Mouse (Mus musculus) heart, postnatal 0 days (tissue): ENCODE results near the gene Tenm3. TPM values are rescaled to one million over a fixed set of nuclear protein-coding genes. Genes with fewer than 3 reads are reported as not detected.

ENCODE experiments used
- ATAC-seq: fragments of 200-750 bp; cut with Nextera tagmentation; 2 replicates; pipeline ENCODE4 v1.8.0; 2017; ENCODE audit warnings: low read depth, moderate number of reproducible peaks, moderate library complexity; ENCODE audit not compliant: insufficient read depth
- DNase-seq: peaks from one replicate; pipeline ENCODE4 v3.0.0-alpha.2; 2016; ENCODE audit warnings: low spot score
- H3K27ac ChIP-seq: fragments of 300-500 bp; sonication (generic); 2 replicates; pipeline ENCODE4 v1.5.1; 2014; ENCODE audit warnings: low read depth, mild to moderate bottlenecking
- H3K27me3 ChIP-seq: fragments of 300-500 bp; sonication (generic); 2 replicates; pipeline ENCODE4 v1.6.1; 2014; ENCODE audit warnings: low read length, mixed read lengths; ENCODE audit not compliant: control insufficient read depth, insufficient read depth
- H3K36me3 ChIP-seq: fragments of 300-500 bp; sonication (generic); replicated peaks from 2 replicates; pipeline ENCODE4 v1.6.1; 2014; ENCODE audit warnings: low read length, mixed read lengths; ENCODE audit not compliant: control insufficient read depth, insufficient read depth
- H3K4me1 ChIP-seq: fragments of 300-500 bp; sonication (generic); 2 replicates; pipeline ENCODE4 v1.6.1; 2014; ENCODE audit warnings: antibody characterized with exemption; ENCODE audit not compliant: control insufficient read depth, insufficient read depth
- H3K4me2 ChIP-seq: fragments of 300-500 bp; sonication (generic); 2 replicates; pipeline ENCODE4 v1.6.1; 2014; ENCODE audit warnings: low read depth, mild to moderate bottlenecking, low read length, moderate library complexity
- H3K4me3 ChIP-seq: fragments of 300-500 bp; sonication (generic); 2 replicates; pipeline ENCODE4 v1.5.1; 2014; ENCODE audit warnings: low read depth, low read length
- H3K9ac ChIP-seq: fragments of 300-500 bp; sonication (generic); replicated peaks from 2 replicates; pipeline ENCODE4 v1.6.1; 2014; ENCODE audit warnings: low read depth, low read length, mixed read lengths
- H3K9me3 ChIP-seq: fragments of 300-500 bp; sonication (generic); replicated peaks from 2 replicates; pipeline ENCODE4 v1.6.1; 2016; ENCODE audit warnings: low read length; ENCODE audit not compliant: control insufficient read depth
- CTCF ChIP-seq: IDR thresholded peaks from 2 replicates; pipeline ENCODE4 v1.5.1; 2016; ENCODE audit warnings: antibody characterized with exemption, control low read depth, low read depth
- EP300 ChIP-seq: IDR thresholded peaks from 2 replicates; pipeline ENCODE4 v1.6.1; 2016; ENCODE audit warnings: antibody characterized with exemption, low read depth
- WGBS: fragments of 180-500 bp; shearing (Covaris S2); extraction: QIAGEN DNeasy Blood & Tissue Kit; methylation state at CpG from one replicate; pipeline ENCODE4 v1.1.7; 2014; 5-methylcytosine and 5-hydroxymethylcytosine counted together
- polyA plus RNA-seq: library from polyadenylated mRNA; unstranded; fragments of >200 nt; fragmentation: Nextera tagmentation; extraction: Ambion mirVana; gene quantifications from 2 replicates; pipeline ENCODE4 v1.2.1, GENCODE M21; 2015
- total RNA-seq: library from RNA; depleted of rRNA; stranded (reverse); fragments of >200 nt; gene quantifications from 2 replicates; pipeline ENCODE4 v1.2.3, GENCODE M21; 2014; ENCODE audit warnings: low replicate concordance

The Tenm3 gene
- total and polyA plus RNA-seq, 2 experiments from 2014 or later, result 1.6 to 17.2 TPM

- H3K27me3 ChIP-seq, result peaks cover 29% of the 10 kb centered on the region
- WGBS, result 81% methylated on average over 16 of the region's 16 CpGs
- peaks cover 3% of the 10 kb centered on the region; the same call in 1 of the 2 replicates for H3K9me3 ChIP-seq
- no peaks in the 10 kb centered on the region for H3K36me3 ChIP-seq
- DNase-seq (no peak), ATAC-seq (no peak)
- no peak overlapping the region for H3K27ac ChIP-seq
- no peak overlapping the region for H3K4me3 ChIP-seq
- H3K4me1 ChIP-seq, result no peaks in the 10 kb centered on the region
- no peak overlapping the region for H3K4me2 ChIP-seq
- H3K9ac ChIP-seq, result no peak overlapping the region
- TF ChIP-seq CTCF, result no peak
Observed at GRCm38 (mm10) chr8:48766545-48767234, 77.1 kb downstream of the Tenm3 start.

- no peak for ATAC-seq
- no peaks in the 10 kb centered on the region; the same call in 1 of the 2 replicates for H3K9me3 ChIP-seq
Observed at GRCm38 (mm10) chr8:48765212-48765611, 78.5 kb downstream of the Tenm3 start.

DNA sequence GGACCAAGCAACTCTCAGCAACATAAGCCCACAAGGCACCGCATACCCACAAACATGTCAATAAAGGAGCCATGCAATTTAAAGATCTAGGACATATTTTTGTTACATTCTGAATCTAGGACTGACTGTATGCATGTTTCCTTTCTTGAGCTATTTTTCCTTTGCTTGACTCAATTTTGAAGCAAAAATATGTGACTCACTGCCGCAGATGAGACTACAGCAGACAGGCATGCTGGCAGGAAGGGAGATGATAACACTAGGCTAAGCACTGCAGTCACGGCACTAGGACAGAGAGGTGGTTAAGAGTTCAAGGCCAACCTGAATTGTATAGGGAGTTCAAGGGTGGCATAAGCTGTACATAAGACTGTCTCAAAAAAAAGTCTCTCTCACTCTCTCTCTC, 79.7 kb downstream of the Tenm3 start:
- Histone ChIP-seq H3K36me3 (no peaks in the 10 kb centered on the region), H3K9ac (no peak overlapping the region), H3K27me3 (peaks cover 26% of the 10 kb centered on the region; the same call in 1 of the 2 replicates), H3K9me3 (no peaks in the 10 kb centered on the region; the same call in 1 of the 2 replicates), H3K4me1 (no peaks in the 10 kb centered on the region), H3K4me3 (no peak overlapping the region), H3K27ac (no peak overlapping the region), H3K4me2 (no peak overlapping the region)
- no peak for ATAC-seq
- DNase-seq, result no peak
- no peak for TF ChIP-seq CTCF
- TF ChIP-seq EP300, result no peak
- WGBS, result 69% methylated on average over 3 of the region's 3 CpGs

More at GRCm38 (mm10) chr8:48765212-48765611, 78.5 kb downstream of the Tenm3 start:
- Histone ChIP-seq H3K36me3 (no peaks in the 10 kb centered on the region), H3K27ac (no peak overlapping the region), H3K4me3 (no peak overlapping the region), H3K27me3 (peaks cover 26% of the 10 kb centered on the region; the same call in 1 of the 2 replicates), H3K4me2 (no peak overlapping the region), H3K9ac (no peak overlapping the region), H3K4me1 (no peaks in the 10 kb centered on the region)
- TF ChIP-seq EP300 (no peak), CTCF (no peak)
- 70% methylated on average over 6 of the region's 6 CpGs for WGBS
- DNase-seq, result no peak

DNA sequence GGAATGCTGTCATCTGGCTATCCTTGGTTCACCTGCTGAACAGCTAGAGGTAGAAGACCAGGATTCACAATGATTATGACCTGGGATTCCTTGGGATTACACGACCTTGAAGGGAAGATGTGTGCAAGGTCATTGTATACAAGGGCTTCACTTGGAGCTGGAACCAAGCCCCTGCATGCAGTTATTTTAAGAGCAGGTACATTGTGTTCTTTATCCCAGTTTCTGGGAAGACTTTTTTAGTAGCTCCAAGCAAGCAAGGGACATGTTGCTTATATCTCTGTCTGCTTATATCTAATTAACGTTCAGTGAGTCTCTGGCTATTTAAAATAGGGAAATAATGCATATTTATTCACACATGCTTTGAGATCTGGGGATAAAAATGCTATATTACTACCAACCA, 86.9 kb downstream of the Tenm3 start:
- H3K36me3 ChIP-seq, result no peaks in the 10 kb centered on the region
- ATAC-seq (no peak), DNase-seq (peak; percentile 52)
- H3K9me3 ChIP-seq, result no peaks in the 10 kb centered on the region
- H3K9ac ChIP-seq, result no peak overlapping the region
- H3K4me3 ChIP-seq, result no peak overlapping the region
- no peak overlapping the region for H3K4me2 ChIP-seq
- WGBS, result 31% methylated on average over 2 of the region's 2 CpGs
- H3K27ac ChIP-seq, result peak overlapping the region; percentile 82
- H3K27me3 ChIP-seq, result no peaks in the 10 kb centered on the region
- H3K4me1 ChIP-seq, result peaks cover 16% of the 10 kb centered on the region
- TF ChIP-seq EP300 (peak; percentile 56; the same call in 1 of the 2 replicates), CTCF (no peak)

DNA sequence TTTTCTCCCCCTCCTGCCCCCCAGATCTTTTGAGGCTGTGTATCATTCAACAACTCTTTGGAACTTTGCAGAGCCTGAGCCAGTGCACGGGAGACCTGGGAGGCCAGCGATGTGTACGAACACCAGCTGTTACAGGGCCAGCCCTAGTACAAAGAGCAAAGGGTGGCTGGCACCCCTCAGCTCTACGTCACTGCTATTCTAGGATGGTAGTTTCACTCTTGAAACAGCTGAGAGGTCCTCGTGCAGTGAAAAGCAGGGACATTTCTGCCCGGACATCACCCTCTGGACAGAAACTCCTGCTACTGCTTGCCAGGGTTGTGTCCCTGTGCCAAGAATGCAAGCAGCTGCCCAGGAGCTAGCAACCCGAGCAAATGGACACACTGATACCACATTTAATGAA, 88.3 kb downstream of the Tenm3 start:
- DNase-seq (peak; percentile 93), ATAC-seq (peak; percentile 99)
- Histone ChIP-seq H3K4me1 (peaks cover 16% of the 10 kb centered on the region), H3K9ac (no peak overlapping the region), H3K36me3 (no peaks in the 10 kb centered on the region), H3K9me3 (no peaks in the 10 kb centered on the region), H3K27ac (peak overlapping the region; percentile 82), H3K27me3 (no peaks in the 10 kb centered on the region), H3K4me3 (no peak overlapping the region), H3K4me2 (0 out of 2 replicates have a peak overlapping the region, but pooled peaks have one; percentile 1)
- TF ChIP-seq EP300, result no peak
- no peak for TF ChIP-seq CTCF
- whole genome bisulfite sequencing, result 25% methylated on average over 7 of the region's 7 CpGs

DNA sequence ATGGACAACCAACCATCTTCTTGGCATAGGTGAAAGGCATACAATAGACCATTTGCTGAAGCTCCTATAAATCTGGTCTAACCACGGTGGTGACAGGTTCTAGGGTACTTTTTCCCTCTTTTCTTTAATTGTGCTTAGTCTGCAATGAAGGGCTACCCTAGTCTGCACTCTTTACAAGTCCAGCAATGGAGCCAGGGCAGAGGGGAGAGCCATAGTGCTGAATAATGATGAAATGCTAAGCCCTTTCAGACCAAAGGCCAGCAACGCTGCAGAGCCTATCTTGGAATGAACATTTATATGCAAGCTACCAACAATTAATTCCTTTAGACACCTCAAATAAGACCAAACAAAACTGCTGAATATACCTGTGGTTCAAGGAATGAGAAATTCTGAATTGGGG, 88.8 kb downstream of the Tenm3 start:
- H3K9me3 ChIP-seq, result no peaks in the 10 kb centered on the region
- peak overlapping the region; percentile 82 for H3K27ac ChIP-seq
- DNase-seq (no peak), ATAC-seq (no peak)
- TF ChIP-seq CTCF, result no peak
- no peak for TF ChIP-seq EP300
- H3K4me2 ChIP-seq, result no peak overlapping the region
- no peak overlapping the region for H3K9ac ChIP-seq
- H3K4me1 ChIP-seq, result peaks cover 16% of the 10 kb centered on the region
- H3K27me3 ChIP-seq, result no peaks in the 10 kb centered on the region
- 80% methylated on average over 2 of the region's 2 CpGs for WGBS
- H3K36me3 ChIP-seq, result no peaks in the 10 kb centered on the region
- no peak overlapping the region for H3K4me3 ChIP-seq
